Mouse (Mus musculus) hindbrain, embryonic 16.5 days (tissue): ENCODE measurements around the gene Ikzf5. TPM values are rescaled to one million over a fixed set of nuclear protein-coding genes. Genes with fewer than 3 reads are reported as not detected.
"Not testable (repeated sequence)": the region's sequence is repeated elsewhere in the genome, so short reads cannot be mapped to it uniquely, and the experiment has no call there.

Experiments used
- ATAC-seq: fragments of 200-750 bp; cut with Nextera tagmentation; 2 replicates; pipeline ENCODE4 v1.8.0; 2017; ENCODE audit warnings: moderate TSS enrichment, moderate library complexity
- H3K27ac ChIP-seq: fragments of 300-500 bp; sonication (generic); 2 replicates; pipeline ENCODE4 v1.5.1; 2014; ENCODE audit warnings: low read depth, mild to moderate bottlenecking, control low read depth, low read length, moderate library complexity
- H3K27me3 ChIP-seq: fragments of 300-500 bp; sonication (generic); replicated peaks from 2 replicates; pipeline ENCODE4 v1.6.1; 2014; ENCODE audit warnings: low read length; ENCODE audit not compliant: control insufficient read depth, insufficient read depth
- H3K36me3 ChIP-seq: fragments of 300-500 bp; sonication (generic); 2 replicates; pipeline ENCODE4 v1.6.1; 2014; ENCODE audit warnings: mild to moderate bottlenecking, low read length, moderate library complexity, mixed read lengths; ENCODE audit not compliant: control insufficient read depth, insufficient read depth
- H3K4me1 ChIP-seq: fragments of 300-500 bp; sonication (generic); 2 replicates; pipeline ENCODE4 v1.6.1; 2014; ENCODE audit warnings: low read depth, low read length; ENCODE audit not compliant: control insufficient read depth, insufficient read depth
- H3K4me2 ChIP-seq: fragments of 300-500 bp; sonication (generic); 2 replicates; pipeline ENCODE4 v1.6.1; 2014; ENCODE audit warnings: mild to moderate bottlenecking, low read length, control low read depth, moderate library complexity
- H3K4me3 ChIP-seq: fragments of 300-500 bp; sonication (generic); 2 replicates; pipeline ENCODE4 v1.5.1; 2014; ENCODE audit warnings: mild to moderate bottlenecking, low read length, control low read depth, moderate library complexity
- H3K9ac ChIP-seq: fragments of 300-500 bp; sonication (generic); 2 replicates; pipeline ENCODE4 v1.6.1; 2014; ENCODE audit warnings: low read depth, mild to moderate bottlenecking, control low read depth, low read length, moderate library complexity
- H3K9me3 ChIP-seq: fragments of 300-500 bp; sonication (generic); 2 replicates; pipeline ENCODE4 v1.6.1; 2014; ENCODE audit warnings: mild to moderate bottlenecking, low read length, moderate library complexity; ENCODE audit not compliant: control insufficient read depth
- WGBS: fragments of 180-500 bp; shearing (Covaris S2); extraction: QIAGEN DNeasy Blood & Tissue Kit; methylation state at CpG from one replicate; pipeline ENCODE4 v1.1.7; 2014; 5-methylcytosine and 5-hydroxymethylcytosine counted together
- polyA plus RNA-seq: library from polyadenylated mRNA; unstranded; fragments of >200 nt; fragmentation: Nextera tagmentation; extraction: Ambion mirVana; gene quantifications from 2 replicates; pipeline ENCODE4 v1.2.1, GENCODE M21; 2015

Ikzf5 gene
- polyA plus RNA-seq: 9.6 and 11.4 TPM in 2 replicates

DNA sequence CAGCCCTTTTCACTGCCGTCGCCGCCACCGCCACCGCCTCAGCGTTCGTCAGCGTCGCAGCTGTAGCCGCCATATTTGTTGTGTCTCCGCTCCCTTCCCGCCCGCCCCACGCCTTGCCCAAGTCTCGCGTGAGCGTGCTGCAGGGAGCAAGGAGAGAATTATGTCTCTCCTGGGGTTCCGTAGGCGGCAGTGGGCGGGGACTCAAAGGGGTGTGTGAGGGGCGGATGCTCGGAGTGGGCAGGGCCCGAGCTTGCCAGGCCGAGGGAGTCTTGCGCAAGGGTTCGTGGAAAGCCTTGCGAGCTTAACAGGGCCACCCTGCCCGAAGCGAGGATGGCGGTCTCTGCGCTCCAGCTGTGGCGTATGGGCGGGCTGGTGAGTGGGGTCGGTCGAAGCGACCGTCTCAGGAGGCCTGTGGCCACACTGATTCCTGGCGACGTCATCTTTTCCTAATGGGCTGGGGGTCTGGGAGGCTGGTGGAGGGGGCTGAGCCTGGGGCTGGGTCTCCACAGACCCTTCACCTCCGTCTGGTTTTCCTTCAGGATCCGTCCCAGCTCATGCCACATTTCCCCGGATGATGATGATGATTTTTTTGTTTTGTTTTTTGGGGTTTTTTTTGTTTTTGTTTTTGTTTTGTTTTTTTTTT, at the start of gene Ikzf5, which contains the start of gene Acadsb:
Gene Ikzf5, minus strand, starts transcription at position 106 of the 643 bp plus-strand sequence.
Gene Acadsb, plus strand, starts transcription at position 186 of the 643 bp plus-strand sequence.
- peak; percentile 99 for ATAC-seq

DNA sequence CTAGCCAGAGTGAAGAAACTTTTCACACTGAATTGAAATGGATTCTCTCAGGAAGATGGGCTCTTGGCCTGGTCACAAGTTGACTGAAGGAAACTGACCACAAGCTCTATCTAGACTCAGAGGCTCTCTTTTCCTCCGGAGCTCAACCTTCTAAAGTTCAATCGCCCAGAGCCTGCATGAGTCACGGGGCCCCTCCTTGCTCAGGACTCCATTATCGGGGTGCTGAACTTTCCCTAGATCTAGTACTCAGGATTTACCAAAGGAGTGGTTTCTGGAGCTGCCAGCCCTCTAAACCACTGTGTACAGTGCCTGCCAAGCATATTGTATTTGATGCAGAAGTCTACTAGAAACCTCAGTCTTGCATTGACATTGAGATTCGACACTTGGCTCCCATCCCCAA, 46.4 kb upstream of the Ikzf5 start:
- no peak overlapping the region for H3K9ac ChIP-seq
- no peak for ATAC-seq
- no peak overlapping the region for H3K27ac ChIP-seq
- 90% methylated on average over 5 of the region's 5 CpGs for WGBS
- no peaks in the 10 kb centered on the region for H3K27me3 ChIP-seq
- no peak overlapping the region for H3K4me3 ChIP-seq
- no peaks in the 10 kb centered on the region for H3K4me1 ChIP-seq
- no peak overlapping the region for H3K4me2 ChIP-seq
- no peaks in the 10 kb centered on the region for H3K9me3 ChIP-seq
- no peaks in the 10 kb centered on the region for H3K36me3 ChIP-seq

More for the DNA sequence above, at the start of gene Ikzf5, which contains the start of gene Acadsb:
- H3K27me3 ChIP-seq: no peaks in the 10 kb centered on the region
- peaks cover 21% of the 10 kb centered on the region for H3K4me1 ChIP-seq
- H3K27ac ChIP-seq: peak within 1 kb of the TSS; percentile 80
- no peaks in the 10 kb centered on the region for H3K36me3 ChIP-seq
- H3K9me3 ChIP-seq: no peaks in the 10 kb centered on the region
- H3K4me2 ChIP-seq: peak within 1 kb of the TSS; percentile 82
- WGBS: 1% methylated on average over 41 of the region's 42 CpGs
- H3K9ac ChIP-seq: peak within 1 kb of the TSS; percentile 83
- H3K4me3 ChIP-seq: peak within 1 kb of the TSS; percentile 72

DNA sequence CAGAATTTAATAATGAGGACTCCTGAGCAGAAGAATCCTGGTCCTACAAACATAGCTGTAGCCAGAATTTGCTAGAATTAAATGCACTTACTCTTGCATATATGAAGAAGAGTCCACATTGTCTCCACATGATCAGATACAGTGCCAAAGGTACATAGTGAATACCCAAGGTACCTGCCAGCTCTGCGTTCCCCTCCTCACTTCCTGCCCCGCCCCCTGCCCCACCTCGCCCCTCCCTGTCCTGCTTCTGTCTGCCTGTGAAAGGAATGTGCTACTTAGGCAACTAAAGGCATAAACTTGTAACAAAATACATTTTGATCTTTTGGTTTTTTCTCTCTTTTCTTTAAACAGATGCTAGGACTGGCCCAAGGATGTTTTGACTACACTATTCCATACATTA, 26.7 kb upstream of the Ikzf5 start:
- ATAC-seq: no peak
- Histone ChIP-seq H3K4me1 (no peaks in the 10 kb centered on the region), H3K4me3 (no peak overlapping the region), H3K9me3 (no peaks in the 10 kb centered on the region), H3K36me3 (peaks cover 5% of the 10 kb centered on the region), H3K9ac (no peak overlapping the region), H3K27ac (no peak overlapping the region), H3K4me2 (no peak overlapping the region), H3K27me3 (no peaks in the 10 kb centered on the region)
- 68% methylated on average over 3 of the region's 3 CpGs for WGBS

DNA sequence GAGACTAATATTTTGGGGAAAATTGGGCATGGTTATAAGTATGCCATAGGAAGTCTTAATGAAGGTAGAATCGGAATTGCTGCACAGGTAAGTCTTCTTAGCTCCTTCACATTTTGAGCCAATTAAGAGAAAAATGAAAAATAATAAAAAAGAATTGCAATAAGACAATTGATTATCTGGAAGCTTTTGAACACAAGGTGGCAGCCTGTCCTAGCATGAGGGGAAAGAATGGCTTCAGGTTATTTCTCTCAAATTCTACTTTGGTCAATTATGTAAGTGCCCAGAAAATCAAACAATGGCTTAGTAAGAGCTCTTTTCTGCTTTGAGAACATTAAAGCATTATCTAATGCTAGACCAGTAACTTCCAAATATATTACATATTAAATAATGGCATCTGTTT, 24.0 kb upstream of the Ikzf5 start:
- Histone ChIP-seq H3K4me3 (no peak overlapping the region), H3K27ac (no peak overlapping the region), H3K36me3 (peaks cover 19% of the 10 kb centered on the region), H3K4me1 (no peaks in the 10 kb centered on the region), H3K9ac (no peak overlapping the region), H3K9me3 (no peaks in the 10 kb centered on the region), H3K27me3 (no peaks in the 10 kb centered on the region), H3K4me2 (no peak overlapping the region)
- WGBS: 98% methylated on average over 1 of the region's 1 CpGs
- ATAC-seq: no peak

DNA sequence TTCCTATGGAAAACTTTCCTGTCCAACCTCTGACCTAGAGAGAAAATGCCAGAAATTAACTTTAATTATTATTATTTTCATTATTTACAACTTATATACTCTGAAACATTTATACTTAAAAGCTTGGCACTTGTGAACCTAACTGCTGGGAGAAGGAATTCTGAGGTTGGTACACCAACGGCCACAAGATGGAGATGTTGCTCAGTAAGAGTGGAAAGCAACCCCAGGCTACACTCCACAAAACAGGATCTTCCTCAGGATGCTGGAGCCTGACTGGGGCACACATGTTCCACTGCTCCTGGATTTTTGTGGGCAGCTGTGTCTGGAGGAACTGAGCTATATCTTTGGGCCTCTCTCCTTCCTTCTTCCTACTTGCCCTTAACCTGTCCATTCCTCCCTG, 21.9 kb upstream of the Ikzf5 start:
- peak; percentile 63; the same call in 1 of the 2 replicates for ATAC-seq
- H3K9ac ChIP-seq: no peak overlapping the region
- H3K36me3 ChIP-seq: peaks cover 22% of the 10 kb centered on the region
- no peak overlapping the region for H3K4me2 ChIP-seq
- no peak overlapping the region for H3K4me3 ChIP-seq
- H3K9me3 ChIP-seq: no peaks in the 10 kb centered on the region
- no peaks in the 10 kb centered on the region for H3K27me3 ChIP-seq
- no peak overlapping the region for H3K27ac ChIP-seq
- H3K4me1 ChIP-seq: no peaks in the 10 kb centered on the region
- WGBS: 10% methylated on average over 1 of the region's 1 CpGs

DNA sequence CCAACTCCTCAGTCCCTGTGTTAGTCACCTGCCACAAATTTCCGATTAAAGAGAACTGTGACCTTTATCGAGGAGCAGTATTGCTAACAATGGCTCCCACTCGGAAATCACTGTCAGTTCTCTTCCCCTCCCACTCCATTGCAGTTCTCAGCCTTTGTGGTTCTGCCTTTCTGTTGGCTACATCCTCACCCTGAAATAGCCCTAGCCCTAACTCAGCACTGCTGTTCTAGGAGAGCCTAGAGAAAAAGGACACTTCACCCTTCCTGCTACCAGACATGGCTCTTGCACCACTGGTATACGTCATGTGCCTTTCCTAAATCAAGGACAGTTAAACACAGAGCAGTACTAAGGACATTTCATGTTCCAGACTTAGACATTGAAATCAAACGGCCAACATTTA, 17.0 kb upstream of the Ikzf5 start:
- H3K9me3 ChIP-seq: no peaks in the 10 kb centered on the region
- WGBS: 93% methylated on average over 5 of the region's 5 CpGs
- no peak for ATAC-seq
- no peak overlapping the region for H3K27ac ChIP-seq
- no peak overlapping the region for H3K9ac ChIP-seq
- H3K36me3 ChIP-seq: peaks cover 24% of the 10 kb centered on the region
- no peaks in the 10 kb centered on the region for H3K27me3 ChIP-seq
- H3K4me1 ChIP-seq: no peaks in the 10 kb centered on the region
- no peak overlapping the region for H3K4me3 ChIP-seq
- H3K4me2 ChIP-seq: no peak overlapping the region

DNA sequence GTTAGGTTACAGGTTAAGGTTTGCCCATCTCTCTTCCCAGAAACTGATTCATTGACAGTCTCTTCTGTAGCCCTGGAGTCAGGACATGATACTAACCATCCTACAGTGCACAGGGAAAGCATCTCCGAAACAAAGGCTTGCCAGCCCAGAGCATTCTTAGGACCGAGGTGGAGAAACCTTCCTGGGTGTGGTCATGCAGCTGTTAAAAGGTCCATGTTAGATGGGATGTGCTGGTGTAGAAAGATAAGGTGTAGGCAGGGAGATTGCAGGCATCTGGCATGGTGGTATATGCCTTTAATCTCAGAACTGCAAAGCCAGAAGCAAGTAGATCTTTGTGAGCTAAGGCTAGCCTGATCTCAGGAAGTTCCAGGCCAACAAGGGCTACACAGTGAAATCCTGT, 14.6 kb upstream of the Ikzf5 start:
- Histone ChIP-seq H3K4me1 (no peaks in the 10 kb centered on the region), H3K36me3 (peaks cover 12% of the 10 kb centered on the region), H3K27ac (no peak overlapping the region), H3K9me3 (no peaks in the 10 kb centered on the region), H3K4me2 (no peak overlapping the region), H3K9ac (no peak overlapping the region), H3K4me3 (no peak overlapping the region), H3K27me3 (no peaks in the 10 kb centered on the region)
- 85% methylated on average over 2 of the region's 2 CpGs for WGBS
- ATAC-seq: no peak

DNA sequence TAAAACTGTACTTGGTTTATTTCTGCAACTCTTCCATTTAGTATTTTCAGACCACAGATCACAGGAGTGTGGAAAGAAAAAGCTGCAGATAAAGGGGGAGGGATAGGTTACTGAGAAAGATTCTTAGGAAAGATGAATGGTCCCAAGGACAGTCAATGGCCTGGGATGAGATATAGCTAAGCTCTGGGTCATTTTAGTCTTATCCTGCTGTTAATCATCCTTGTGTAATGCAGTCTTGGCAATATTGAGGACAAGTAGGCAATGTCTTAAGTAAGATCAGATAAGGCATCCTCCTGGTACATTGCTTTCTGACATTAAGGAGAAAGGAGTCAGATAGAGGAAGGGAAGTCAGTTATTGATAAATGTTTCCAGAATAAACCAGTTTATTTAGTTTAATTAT, 7.3 kb upstream of the Ikzf5 start:
- Histone ChIP-seq H3K4me1 (no peaks in the 10 kb centered on the region; the same call in 1 of the 2 replicates), H3K4me3 (no peak overlapping the region), H3K27ac (no peak overlapping the region), H3K4me2 (no peak overlapping the region), H3K9me3 (no peaks in the 10 kb centered on the region), H3K36me3 (no peaks in the 10 kb centered on the region), H3K9ac (no peak overlapping the region), H3K27me3 (no peaks in the 10 kb centered on the region)
- ATAC-seq: no peak

DNA sequence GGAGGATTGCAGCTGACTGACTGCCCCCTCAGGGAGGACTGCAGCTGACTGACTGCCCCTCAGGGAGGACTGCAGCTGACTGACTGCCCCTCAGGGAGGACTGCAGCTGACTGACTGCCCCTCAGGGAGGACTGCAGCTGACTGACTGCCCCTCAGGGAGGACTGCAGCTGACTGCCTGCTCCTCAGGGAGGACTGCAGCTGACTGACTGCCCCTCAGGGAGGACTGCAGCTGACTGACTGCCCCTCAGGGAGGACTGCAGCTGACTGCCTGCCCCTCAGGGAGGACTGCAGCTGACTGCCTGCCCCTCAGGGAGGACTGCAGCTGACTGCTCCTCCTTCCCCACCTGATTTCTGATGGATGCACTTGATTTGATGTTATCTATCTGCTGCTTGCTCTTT, 6.4 kb upstream of the Ikzf5 start:
- H3K4me1 ChIP-seq: not testable (repeated sequence)

More for the DNA sequence above, 6.4 kb upstream of the Ikzf5 start:
- H3K9me3 ChIP-seq, H3K27me3 ChIP-seq, H3K4me2 ChIP-seq, ATAC-seq, H3K27ac ChIP-seq, H3K4me3 ChIP-seq, H3K9ac ChIP-seq, H3K36me3 ChIP-seq: not testable (repeated sequence)
